Mouse (Mus musculus) heart, postnatal 4 days (tissue): Measurements from ENCODE around the gene Il6ra. TPM values are rescaled to one million over a fixed set of nuclear protein-coding genes. Genes with fewer than 3 reads are reported as not detected.
"Not testable (repeated sequence)": the region's sequence is repeated elsewhere in the genome, so short reads cannot be mapped to it uniquely, and the experiment has no call there.

Experiments
- DNase-seq: peaks from one replicate; pipeline ENCODE4 v3.0.0; 2021
- total RNA-seq, 2 experiments: library from RNA; stranded (reverse); gene quantifications; 2 replicates each; pipeline ENCODE4 v1.2.3; 2021

Il6ra gene
- total RNA-seq, 2 experiments from 2014 or later, result 1.5 to 2.0 TPM

DNA sequence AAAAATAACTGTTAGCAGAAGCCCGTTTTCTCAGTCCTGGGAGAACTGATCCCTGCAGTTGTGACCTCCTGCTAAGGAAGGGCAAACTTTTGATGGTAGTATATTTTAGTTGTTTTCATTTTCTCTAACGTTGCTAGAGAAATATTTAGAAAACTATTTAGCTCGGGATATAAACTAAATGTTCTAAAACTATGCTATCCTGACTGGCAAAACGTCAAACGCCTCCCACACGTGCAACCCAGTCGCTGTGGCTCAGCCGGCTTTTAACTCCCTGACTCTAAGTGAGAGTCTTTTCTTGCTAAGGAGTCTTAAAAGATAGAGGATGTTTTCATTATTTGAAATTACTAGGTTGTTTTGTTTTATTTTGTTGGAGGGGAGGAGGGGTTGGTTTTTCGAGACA is 38.0 kb downstream of the Il6ra start:
- DNase-seq, result no peak

DNA sequence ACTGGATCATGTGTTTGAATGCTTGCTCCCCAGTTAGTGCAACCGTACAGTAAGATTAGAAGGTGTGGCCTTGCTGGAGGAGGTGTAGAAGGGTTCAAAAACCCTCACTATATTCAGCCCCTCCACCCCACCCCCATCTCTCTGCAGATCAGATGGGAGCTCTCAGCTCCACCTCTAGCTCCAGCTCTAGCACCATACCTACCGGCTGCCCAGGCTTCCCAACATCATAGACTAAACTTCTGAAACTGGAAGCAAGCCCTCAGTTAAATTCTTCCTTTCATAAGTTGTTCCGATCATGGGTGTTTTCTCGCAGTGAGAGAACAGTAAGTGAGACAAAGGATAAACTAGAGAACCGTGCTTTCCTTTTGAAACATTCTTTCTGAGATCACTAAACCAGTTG is 38.9 kb downstream of the Il6ra start:
- DNase-seq, result no peak

GRCm38 (mm10) chr3:89872684-89873083 is 40.3 kb downstream of the Il6ra start:
- no peak for DNase-seq

DNA sequence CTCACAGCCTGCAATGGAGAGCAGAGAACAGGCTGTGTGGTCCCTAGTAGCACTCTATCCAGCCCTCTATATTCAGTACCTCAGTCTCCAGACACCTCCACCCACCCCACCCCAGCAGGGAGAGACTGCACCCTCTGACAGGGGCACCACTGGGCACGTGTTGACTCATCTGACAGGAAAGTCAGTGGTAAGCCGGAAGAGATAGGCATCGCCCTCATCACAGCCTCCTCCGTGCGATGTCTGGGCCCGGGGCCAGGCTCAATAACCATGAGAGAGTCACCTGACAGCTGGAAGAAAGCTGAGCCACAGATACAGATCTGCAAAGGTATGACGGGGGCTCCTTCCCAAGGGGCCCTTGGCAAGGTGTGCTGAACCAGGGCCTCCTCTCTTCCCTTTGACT is 40.8 kb downstream of the Il6ra start:
- DNase-seq, result no peak

DNA sequence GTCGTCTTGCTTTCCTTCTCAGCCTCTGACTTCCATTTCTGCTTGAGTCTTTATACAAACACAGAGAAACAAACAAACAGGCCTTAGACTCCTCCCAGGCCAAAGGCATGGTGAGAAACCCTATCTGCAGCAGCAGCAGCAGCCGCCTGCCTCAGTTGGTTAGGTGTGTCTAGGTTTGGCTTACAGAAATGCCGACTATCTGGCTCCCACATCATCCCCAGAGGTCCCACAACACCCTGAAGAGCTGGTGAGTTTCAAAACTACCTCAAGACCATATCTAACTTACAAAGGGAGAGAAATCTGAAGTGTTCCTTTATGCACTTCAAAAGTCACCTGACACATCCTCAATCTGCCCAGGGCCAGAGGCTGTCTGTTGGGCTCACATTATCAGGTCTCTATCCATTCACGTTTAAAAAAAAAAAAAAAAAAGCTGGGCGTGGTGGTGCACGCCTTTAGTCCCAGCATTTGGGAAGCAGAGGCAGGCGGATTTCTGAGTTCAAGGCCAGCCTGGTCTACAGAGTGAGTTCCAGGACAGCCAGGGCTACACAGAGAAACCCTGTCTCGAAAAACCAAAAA is 41.6 kb downstream of the Il6ra start:
- no peak for DNase-seq

GRCm38 (mm10) chr3:89870472-89871271 is 42.3 kb downstream of the Il6ra start:
- no peak for DNase-seq

- DNase-seq, result no peak
These were observed 43.4 kb downstream of the Il6ra start for GRCm38 (mm10) chr3:89869556-89869955.

DNA sequence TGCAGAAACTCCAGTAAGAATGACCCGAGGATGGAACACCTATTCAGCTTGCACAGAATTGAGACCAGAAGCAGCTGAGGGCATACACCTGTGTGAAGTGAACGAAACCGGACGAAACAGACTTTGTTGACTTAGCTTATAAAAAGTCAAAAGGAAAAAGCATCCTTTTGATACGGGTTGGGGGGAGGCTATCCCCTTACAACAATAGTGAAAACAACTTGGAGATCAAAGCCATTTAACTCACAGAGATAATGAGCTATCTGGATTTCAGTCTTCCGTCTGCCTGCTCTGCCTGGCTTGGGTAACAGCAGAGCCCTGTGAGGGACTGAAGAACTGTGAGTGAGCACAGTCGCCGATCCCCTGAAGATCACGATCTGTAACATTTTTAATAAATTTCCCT is 44.0 kb downstream of the Il6ra start:
- DNase-seq, result no peak

- peak; percentile 61 for DNase-seq
These were observed 44.6 kb downstream of the Il6ra start for GRCm38 (mm10) chr3:89868357-89868756.

GRCm38 (mm10) chr3:89867651-89868050 is 45.3 kb downstream of the Il6ra start:
- DNase-seq, result no peak

DNA sequence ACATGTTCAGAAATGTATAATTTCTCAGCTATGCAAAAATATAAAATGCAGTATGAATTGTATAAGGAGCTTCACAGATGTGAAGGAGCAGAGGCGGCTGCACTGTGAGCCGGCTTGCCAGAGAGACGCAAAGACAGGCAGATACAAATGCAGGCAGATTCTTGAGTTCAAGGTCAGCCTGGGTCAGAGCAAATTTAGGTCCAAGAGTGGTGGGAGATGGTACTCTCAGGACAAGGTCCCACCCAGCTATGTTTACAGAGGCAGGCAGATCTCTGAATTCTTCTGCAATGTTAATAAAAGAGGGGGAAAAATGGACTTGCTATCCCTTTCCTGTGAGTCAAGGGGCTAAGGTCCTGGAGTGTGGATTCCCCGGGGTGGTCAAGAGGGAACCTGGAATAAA is 47.2 kb downstream of the Il6ra start:
- no peak for DNase-seq

GRCm38 (mm10) chr3:89865020-89865419 is 48.0 kb downstream of the Il6ra start:
- no peak for DNase-seq

DNA sequence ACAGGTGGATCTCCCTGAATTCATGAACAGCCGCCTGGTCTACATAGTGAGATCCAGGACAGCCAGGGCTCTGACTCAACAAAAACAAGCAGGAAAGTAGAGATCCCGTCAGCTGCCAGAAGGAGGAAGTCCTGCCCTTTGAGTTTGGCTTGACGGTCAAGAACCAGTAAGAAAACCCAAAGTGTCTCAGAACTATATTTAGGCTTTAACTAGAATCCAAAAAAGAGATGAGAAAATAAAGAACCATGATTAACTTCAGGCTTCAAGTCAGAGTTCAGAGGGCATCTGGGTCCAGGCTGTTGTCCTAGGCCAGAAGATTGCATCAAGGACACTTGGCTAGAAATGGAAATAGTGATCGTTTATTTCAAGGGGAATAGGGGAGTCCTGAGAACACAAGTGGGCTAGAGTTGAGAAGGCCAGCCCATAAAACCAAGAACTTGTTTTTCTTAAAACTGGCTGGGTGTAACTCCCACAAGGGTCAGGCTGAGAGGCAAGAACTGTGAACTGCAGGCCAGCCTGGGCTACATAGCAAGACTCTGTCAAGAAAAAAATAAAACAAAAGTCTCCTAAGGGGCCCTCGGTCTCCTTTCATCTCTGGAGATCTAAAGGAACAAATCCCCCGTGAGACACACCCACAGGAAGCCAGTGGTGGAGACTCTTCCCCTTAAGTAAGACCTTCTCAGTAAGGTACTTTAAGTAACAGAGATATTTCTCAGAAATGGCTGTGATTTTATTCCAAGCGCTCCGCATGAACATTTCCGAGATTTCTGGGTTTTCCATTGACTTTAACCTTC is 49.1 kb downstream of the Il6ra start:
- DNase-seq, result peak; percentile 38

DNA sequence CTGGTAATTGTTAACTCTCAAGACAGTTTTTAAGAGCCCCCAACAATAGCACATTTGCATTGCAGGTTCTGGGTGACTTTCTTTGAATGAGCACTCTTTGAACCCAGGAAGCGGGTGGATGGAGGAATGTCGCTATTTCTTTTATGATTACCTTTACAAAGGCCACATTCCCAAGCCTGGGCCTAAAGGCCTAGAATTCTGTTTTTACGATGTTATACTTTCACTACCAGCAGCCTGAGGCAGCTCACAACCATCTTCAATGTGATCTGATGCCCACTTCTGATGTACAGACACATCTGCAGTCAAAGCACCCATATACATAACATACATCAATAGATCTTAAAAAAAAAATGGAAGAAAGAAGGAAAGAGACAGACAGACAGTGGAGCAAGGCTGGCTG is 49.7 kb downstream of the Il6ra start:
- not testable (repeated sequence) for DNase-seq

GRCm38 (mm10) chr3:89862182-89862761 is 50.7 kb downstream of the Il6ra start:
- DNase-seq, result no peak

GRCm38 (mm10) chr3:89861070-89861469 is 51.9 kb downstream of the Il6ra start:
- peak; percentile 77 for DNase-seq

DNA sequence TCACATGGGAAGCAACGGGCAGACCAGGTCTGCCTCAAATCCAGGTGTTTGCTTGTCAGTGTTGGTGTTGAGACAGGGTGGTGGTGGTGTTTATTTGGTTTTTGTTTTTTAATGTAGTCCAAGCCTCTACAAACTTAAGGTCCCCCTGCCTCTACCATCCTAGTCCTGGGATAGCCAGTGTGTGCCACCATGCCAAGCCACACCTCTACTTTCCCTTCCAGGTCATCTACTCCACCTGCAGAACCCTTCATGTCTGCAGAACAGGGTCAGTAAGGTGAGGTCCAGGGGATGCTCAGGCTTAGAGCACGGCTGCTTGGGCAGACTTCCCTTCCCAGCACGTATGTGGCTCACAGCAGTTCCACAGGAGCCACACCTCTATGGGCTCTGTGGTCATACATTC is 52.7 kb downstream of the Il6ra start:
- DNase-seq, result no peak

DNA sequence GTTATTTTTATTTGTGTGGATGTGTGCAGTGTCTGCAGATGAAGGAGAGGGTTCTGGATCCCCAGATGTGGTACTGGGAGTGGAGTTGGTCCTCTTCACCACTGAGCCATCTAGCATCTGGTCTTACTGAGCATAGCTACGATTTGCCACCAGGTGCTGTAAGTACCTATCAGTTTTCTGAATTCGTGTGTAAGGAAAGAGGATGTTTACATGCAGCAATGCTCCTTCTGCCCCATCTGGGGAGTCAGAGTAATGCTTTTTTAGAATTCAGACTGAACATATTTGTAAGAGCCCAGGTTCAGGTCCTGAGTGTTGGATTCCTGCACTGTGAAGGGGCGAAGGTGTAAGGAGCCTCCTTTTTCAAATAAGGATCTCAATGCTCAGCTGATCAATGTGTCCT is 53.1 kb downstream of the Il6ra start:
- no peak for DNase-seq

DNA sequence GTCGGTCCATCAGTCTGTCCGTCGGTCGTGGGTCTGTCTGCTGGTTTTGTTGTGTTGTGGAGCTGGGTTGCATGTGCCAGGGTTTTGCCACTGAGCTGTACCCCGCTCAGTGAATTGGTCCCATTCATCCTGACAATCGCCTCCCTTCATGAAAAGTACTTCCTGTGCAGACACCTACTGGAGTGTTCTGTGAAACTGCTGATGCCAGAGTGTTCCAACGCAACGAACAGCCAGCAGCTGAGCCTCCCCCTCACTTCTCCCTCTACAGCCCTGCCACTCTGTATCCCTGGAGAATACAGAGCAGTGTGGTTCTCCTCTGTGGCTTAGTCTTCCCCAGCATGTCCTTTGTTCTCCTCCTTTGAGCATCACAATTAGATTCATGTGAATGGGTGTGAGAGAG is 54.1 kb downstream of the Il6ra start:
- DNase-seq, result no peak

- no peak for DNase-seq
These were observed 54.9 kb downstream of the Il6ra start for GRCm38 (mm10) chr3:89858123-89858522.

GRCm38 (mm10) chr3:89857353-89857752 is 55.6 kb downstream of the Il6ra start:
- peak; percentile 47 for DNase-seq

GRCm38 (mm10) chr3:89853752-89854151 is 59.2 kb downstream of the Il6ra start:
- DNase-seq, result peak; percentile 70

GRCm38 (mm10) chr3:89848083-89848482 is 64.9 kb downstream of the Il6ra start:
- no peak for DNase-seq
